Mouse (Mus musculus) gastrocnemius, adult 18-20 months (tissue): ENCODE measurements around the gene Jph4. TPM values are rescaled to one million over a fixed set of nuclear protein-coding genes. Genes with fewer than 3 reads are reported as not detected.
A peak's percentile ranks its signal among the peaks of the same experiment; 100 is the strongest.

ENCODE experiments used
- DNase-seq: peaks from one replicate; pipeline ENCODE4 v3.0.0; 2021; ENCODE audit warnings: low spot score
- total RNA-seq, 2 experiments: library from RNA; stranded (reverse); gene quantifications; 2 replicates each; pipeline ENCODE4 v1.2.3; 2021

Gene Jph4
- total RNA-seq, 2 experiments from 2014 or later, result 0.07 to 0.11 TPM

GRCm38 (mm10) chr14:55118852-55119251 is 2.1 kb upstream of the Jph4 start:
- DNase-seq, result peak; percentile 36

- DNase-seq, result no peak
These were observed 889 bp downstream of the Jph4 start for GRCm38 (mm10) chr14:55115846-55116245.

GRCm38 (mm10) chr14:55114759-55115701 is 1.7 kb downstream of the Jph4 start:
- DNase-seq, result no peak

GRCm38 (mm10) chr14:55113975-55114645 is 2.6 kb downstream of the Jph4 start:
- DNase-seq, result no peak

- DNase-seq, result no peak
These were observed 3.3 kb downstream of the Jph4 start for GRCm38 (mm10) chr14:55113351-55113974.

GRCm38 (mm10) chr14:55111720-55112119 is 5.0 kb downstream of the Jph4 start:
- no peak for DNase-seq

- DNase-seq, result no peak
These were observed 6.7 kb downstream of the Jph4 start for GRCm38 (mm10) chr14:55110076-55110475.

GRCm38 (mm10) chr14:55109048-55109873 is 7.5 kb downstream of the Jph4 start:
- no peak for DNase-seq

GRCm38 (mm10) chr14:55108202-55108870 is 8.4 kb downstream of the Jph4 start:
- DNase-seq, result no peak

- DNase-seq, result no peak
These were observed 9.7 kb downstream of the Jph4 start for GRCm38 (mm10) chr14:55106990-55107389.

GRCm38 (mm10) chr14:55105836-55106809 is 10.6 kb downstream of the Jph4 start, which contains the start of gene Ap1g2:
Gene Ap1g2, minus strand, starts transcription at chr14:55106593.
- DNase-seq, result peak; percentile 86

- no peak for DNase-seq
These were observed 11.3 kb downstream of the Jph4 start for GRCm38 (mm10) chr14:55105386-55105785.

GRCm38 (mm10) chr14:55104365-55104764 is 12.4 kb downstream of the Jph4 start:
- DNase-seq, result no peak

GRCm38 (mm10) chr14:55102253-55102785 is 14.4 kb downstream of the Jph4 start:
- no peak for DNase-seq

- DNase-seq, result peak; percentile 61
These were observed 15.1 kb downstream of the Jph4 start for GRCm38 (mm10) chr14:55101592-55101991.

GRCm38 (mm10) chr14:55098067-55098466 is 18.7 kb downstream of the Jph4 start:
- DNase-seq, result no peak

GRCm38 (mm10) chr14:55097646-55098045 is 19.1 kb downstream of the Jph4 start:
- no peak for DNase-seq

- no peak for DNase-seq
These were observed 20.1 kb downstream of the Jph4 start for GRCm38 (mm10) chr14:55096573-55097087.

GRCm38 (mm10) chr14:55095671-55096070 is 21.1 kb downstream of the Jph4 start:
- DNase-seq, result no peak
